ENCODE assay signal across 32 mouse cellular contexts in genomic region chr5:118394051-118394450, GRCm38 (mm10).
DNase-seq lines count a peak whose midpoint lies in the region; ATAC-seq lines count a peak whose summit lies in the region.
"Had no signal": no experiment of that assay in that cellular context is flagged by ENCODE, and none has a peak within 500 bp of the region (broad histone marks: within the 10 kb centered on the region; RNA-seq: fewer than 3 reads in every experiment).

No protein-coding gene starts in this region.

- peaks cover 5% of the 10 kb centered on the region for H3K9me3 ChIP-seq in midbrain, embryonic 11.5 days (ENCODE audit: control insufficient read depth, low read length)
- no peaks in the 10 kb centered on the region for H3K9me3 ChIP-seq in midbrain, embryonic 16.5 days (replicated peaks; ENCODE audit: control insufficient read depth, low read length, poor library complexity, severe bottlenecking)
- peaks cover 10% of the 10 kb centered on the region for H3K9me3 ChIP-seq in liver, embryonic 13.5 days (replicated peaks)
- 0 out of 2 replicates have a peak, but pooled peaks cover 6% of the 10 kb centered on the region for H3K9me3 ChIP-seq in forebrain, embryonic 14.5 days (replicated peaks; ENCODE audit: control insufficient read depth, low read length)
- H3K9me3 ChIP-seq in forebrain, embryonic 16.5 days (ENCODE audit: control insufficient read depth, low read length) = peaks cover 4% of the 10 kb centered on the region; the same call in 1 of the 2 replicates
- H3K9me3 ChIP-seq: embryonic facial prominence, embryonic 15.5 days; G1E had no signal

- ATAC-seq in midbrain, embryonic 11.5 days (ENCODE audit: low FRiP score) = no peak
- ATAC-seq in midbrain, embryonic 16.5 days = no peak
- ATAC-seq in liver, embryonic 13.5 days (ENCODE audit: low read depth) = peak; percentile 29; the same call in 1 of the 2 replicates
- ATAC-seq in forebrain, embryonic 14.5 days = no peak
- ATAC-seq in forebrain, embryonic 16.5 days = no peak
- ATAC-seq: activated CD4-positive, CD25-positive, alpha-beta regulatory T cell, adult 4 months; hindbrain, embryonic 16.5 days; lung, postnatal 0 days had no signal

- H3K4me3 ChIP-seq in midbrain, embryonic 11.5 days (ENCODE audit: low read depth, low read length) = no peak overlapping the region
- H3K4me3 ChIP-seq in midbrain, embryonic 16.5 days (ENCODE audit: low read depth, low read length) = no peak overlapping the region
- no peak overlapping the region for H3K4me3 ChIP-seq in liver, embryonic 13.5 days (replicated peaks)
- no peak overlapping the region for H3K4me3 ChIP-seq in forebrain, embryonic 14.5 days (ENCODE audit: low read depth, low read length)
- no peak overlapping the region for H3K4me3 ChIP-seq in forebrain, embryonic 16.5 days (replicated peaks; ENCODE audit: low read length)
- H3K4me3 ChIP-seq: embryonic facial prominence, embryonic 10.5 days; embryonic facial prominence, embryonic 15.5 days; limb, embryonic 13.5 days had no signal

- H3K4me1 ChIP-seq in midbrain, embryonic 11.5 days (ENCODE audit: control insufficient read depth, insufficient read depth, low read length) = no peaks in the 10 kb centered on the region
- H3K4me1 ChIP-seq in midbrain, embryonic 16.5 days (ENCODE audit: control insufficient read depth, insufficient read depth, low read length) = peaks cover 8% of the 10 kb centered on the region
- H3K4me1 ChIP-seq in liver, embryonic 13.5 days (replicated peaks) = peaks cover 6% of the 10 kb centered on the region
- peaks cover 6% of the 10 kb centered on the region; the same call in 1 of the 2 replicates for H3K4me1 ChIP-seq in forebrain, embryonic 14.5 days (ENCODE audit: control insufficient read depth, insufficient read depth, low read length)
- H3K4me1 ChIP-seq in forebrain, embryonic 16.5 days (replicated peaks; ENCODE audit: control insufficient read depth, insufficient read depth, low read length) = peaks cover 7% of the 10 kb centered on the region

- no peak overlapping the region for H3K4me2 ChIP-seq in midbrain, embryonic 11.5 days
- no peak overlapping the region for H3K4me2 ChIP-seq in midbrain, embryonic 16.5 days (ENCODE audit: low read length)
- no peak overlapping the region for H3K4me2 ChIP-seq in liver, embryonic 13.5 days
- no peak overlapping the region for H3K4me2 ChIP-seq in forebrain, embryonic 14.5 days (ENCODE audit: low read length)
- no peak overlapping the region for H3K4me2 ChIP-seq in forebrain, embryonic 16.5 days (ENCODE audit: low read length)
- H3K4me2 ChIP-seq: embryonic facial prominence, embryonic 15.5 days; limb, embryonic 13.5 days had no signal

- WGBS in midbrain, embryonic 11.5 days = 68% methylated on average over 5 of the region's 5 CpGs
- WGBS in midbrain, embryonic 16.5 days = 64% methylated on average over 5 of the region's 5 CpGs
- WGBS in liver, embryonic 13.5 days (ENCODE audit: insufficient replicate concordance) = 32% methylated on average over 5 of the region's 5 CpGs
- 63% methylated on average over 5 of the region's 5 CpGs for WGBS in forebrain, embryonic 14.5 days
- 57% methylated on average over 5 of the region's 5 CpGs for WGBS in forebrain, embryonic 16.5 days

- no peaks in the 10 kb centered on the region for H3K36me3 ChIP-seq in midbrain, embryonic 11.5 days (ENCODE audit: control insufficient read depth, insufficient read depth, low read length)
- H3K36me3 ChIP-seq in midbrain, embryonic 16.5 days (ENCODE audit: control insufficient read depth, insufficient read depth, low read length) = no peaks in the 10 kb centered on the region
- no peaks in the 10 kb centered on the region for H3K36me3 ChIP-seq in liver, embryonic 13.5 days
- no peaks in the 10 kb centered on the region for H3K36me3 ChIP-seq in forebrain, embryonic 14.5 days (ENCODE audit: control insufficient read depth, insufficient read depth, low read length)
- no peaks in the 10 kb centered on the region for H3K36me3 ChIP-seq in forebrain, embryonic 16.5 days (ENCODE audit: control insufficient read depth, insufficient read depth)
- H3K36me3 ChIP-seq: embryonic facial prominence, embryonic 10.5 days; embryonic facial prominence, embryonic 15.5 days; G1E; limb, embryonic 13.5 days had no signal

- no peak overlapping the region for H3K27ac ChIP-seq in midbrain, embryonic 11.5 days (ENCODE audit: low read depth, low read length)
- no peak overlapping the region for H3K27ac ChIP-seq in midbrain, embryonic 16.5 days (ENCODE audit: low read length)
- no peak overlapping the region for H3K27ac ChIP-seq in liver, embryonic 13.5 days
- H3K27ac ChIP-seq in forebrain, embryonic 14.5 days (ENCODE audit: low read depth, low read length) = no peak overlapping the region
- no peak overlapping the region for H3K27ac ChIP-seq in forebrain, embryonic 16.5 days (ENCODE audit: low read length)
- H3K27ac ChIP-seq: embryonic facial prominence, embryonic 10.5 days; embryonic facial prominence, embryonic 15.5 days; kidney, postnatal 0 days; limb, embryonic 13.5 days; stomach, postnatal 0 days had no signal

- no peak overlapping the region for H3K9ac ChIP-seq in midbrain, embryonic 11.5 days (ENCODE audit: low read length)
- H3K9ac ChIP-seq in midbrain, embryonic 16.5 days (ENCODE audit: low read depth, low read length) = no peak overlapping the region
- no peak overlapping the region for H3K9ac ChIP-seq in liver, embryonic 13.5 days
- H3K9ac ChIP-seq in forebrain, embryonic 14.5 days (ENCODE audit: low read length) = no peak overlapping the region
- H3K9ac ChIP-seq in forebrain, embryonic 16.5 days (replicated peaks; ENCODE audit: low read depth, low read length) = no peak overlapping the region
- H3K9ac ChIP-seq: embryonic facial prominence, embryonic 15.5 days; limb, embryonic 13.5 days had no signal

- no peaks in the 10 kb centered on the region; the same call in 1 of the 2 replicates for H3K27me3 ChIP-seq in midbrain, embryonic 11.5 days (ENCODE audit: control insufficient read depth, insufficient read depth, low read length)
- peaks cover 3% of the 10 kb centered on the region for H3K27me3 ChIP-seq in midbrain, embryonic 16.5 days (ENCODE audit: control insufficient read depth, insufficient read depth, low read depth, low read length)
- H3K27me3 ChIP-seq in liver, embryonic 13.5 days = peaks cover 41% of the 10 kb centered on the region
- H3K27me3 ChIP-seq in forebrain, embryonic 14.5 days (replicated peaks; ENCODE audit: control insufficient read depth, insufficient read depth, low read length) = no peaks in the 10 kb centered on the region
- H3K27me3 ChIP-seq in forebrain, embryonic 16.5 days (replicated peaks; ENCODE audit: control insufficient read depth, insufficient read depth, low read length) = no peaks in the 10 kb centered on the region

- peak; percentile 23 for DNase-seq in midbrain, embryonic 11.5 days (ENCODE audit: low spot score, missing footprints)
- peak; percentile 84 for DNase-seq in ZHBTc4 (ENCODE audit: low read depth, low spot score)
- DNase-seq in liver, embryonic 13.5 days = no peak
- no peak for DNase-seq in forebrain, embryonic 14.5 days (ENCODE audit: low spot score)
- no peak for DNase-seq in spleen, postnatal 36 days (ENCODE audit: low spot score in 2 of 2)
- DNase-seq: adrenal gland, adult 2 months; adrenal gland, postnatal 36 days; B cell, adult 2 months; cerebellum, adult 8-10 months; cerebellum, postnatal 25 days; gastrocnemius, postnatal 14 days; heart, postnatal 14 days; kidney, adult 8-10 months; kidney, postnatal 4 days; lung, adult 18-20 months; lung, postnatal 4 days; midbrain, embryonic 14.5 days; right cerebral cortex, postnatal 25 days; spleen, adult 18-20 months; thymus, adult 18-20 months; thymus, postnatal 36 days had no signal

Comparison
In these comparisons a context has a peak if more than half of its experiments do, and no peak if none do; other contexts are left out.
1. DNase-seq: peak in midbrain, embryonic 11.5 days (single experiment) and ZHBTc4 (single experiment); none in liver, embryonic 13.5 days (single experiment), forebrain, embryonic 14.5 days (single experiment) and spleen, postnatal 36 days (0 of 2).